Comparison of ENCODE assay signal across 24 mouse cellular contexts in genomic region chr3:84070811-84071210, GRCm38 (mm10). TPM values are rescaled to one million over a fixed set of nuclear protein-coding genes. Genes with fewer than 3 reads are reported as not detected.
DNase-seq lines count a peak whose midpoint lies in the region; ATAC-seq and TF ChIP-seq lines count a peak whose summit lies in the region.
"Had no signal": no experiment of that assay in that cellular context is flagged by ENCODE, and none has a peak within 500 bp of the region (broad histone marks: within the 10 kb centered on the region; RNA-seq: fewer than 3 reads in every experiment).

No protein-coding gene starts in this region.

- peak overlapping the region; percentile 58 for H3K27ac ChIP-seq in spleen, adult 2 months (ENCODE audit: insufficient read depth, low read length)
- H3K27ac ChIP-seq in kidney, embryonic 14.5 days (ENCODE audit: low read depth, low read length): no peak overlapping the region
- no peak overlapping the region for H3K27ac ChIP-seq in hindbrain, embryonic 13.5 days
- H3K27ac ChIP-seq: embryonic facial prominence, embryonic 10.5 days; embryonic facial prominence, embryonic 12.5 days; forebrain, embryonic 13.5 days; forebrain, embryonic 15.5 days had no signal

- DNase-seq in spleen, adult 2 months (ENCODE audit: low read depth in 1 of 2, low spot score in 2 of 2): peak in 1 of 2 experiments; percentile 25
- no peak for DNase-seq in spleen, adult 18-20 months
- peak; percentile 17 for DNase-seq in A20 (ENCODE audit: low read depth, low spot score)
- DNase-seq in B cell, adult 2 months: peak; percentile 40 to 47
- DNase-seq in splenic B cell, adult 2 months (ENCODE audit: low read depth, low spot score): peak; percentile 58
- no peak for DNase-seq in kidney, postnatal 4 days
- DNase-seq: adrenal gland, adult 8-10 months; adrenal gland, postnatal 14 days; adrenal gland, postnatal 36 days; cerebellum, adult 11-12 months; cerebellum, adult 2 months; cerebellum, adult 9-10 months; cerebellum, postnatal 10 days; cerebellum, postnatal 25 days; forebrain, postnatal 0 days had no signal

- no peaks in the 10 kb centered on the region for H3K9me3 ChIP-seq in kidney, embryonic 14.5 days (ENCODE audit: control insufficient read depth, low read length)
- no peaks in the 10 kb centered on the region for H3K9me3 ChIP-seq in hindbrain, embryonic 13.5 days
- H3K9me3 ChIP-seq: embryonic facial prominence, embryonic 10.5 days; embryonic facial prominence, embryonic 12.5 days; forebrain, embryonic 13.5 days; forebrain, embryonic 15.5 days; G1E had no signal

- TF ChIP-seq CTCF in spleen, adult 2 months (IDR thresholded peaks at IDR 0.05; ENCODE audit: extremely low read depth, insufficient read depth, insufficient read length, insufficient replicate concordance): no peak

- H3K4me3 ChIP-seq in spleen, adult 2 months (ENCODE audit: extremely low read depth, insufficient read depth, insufficient read length): no peak overlapping the region
- no peak overlapping the region for H3K4me3 ChIP-seq in kidney, embryonic 14.5 days (ENCODE audit: low read length)
- H3K4me3 ChIP-seq in hindbrain, embryonic 13.5 days: no peak overlapping the region
- H3K4me3 ChIP-seq: embryonic facial prominence, embryonic 10.5 days; embryonic facial prominence, embryonic 12.5 days; forebrain, embryonic 13.5 days; forebrain, embryonic 15.5 days had no signal

- H3K36me3 ChIP-seq in spleen, adult 2 months (ENCODE audit: control insufficient read depth, insufficient read depth, low read length): no peaks in the 10 kb centered on the region
- no peaks in the 10 kb centered on the region for H3K36me3 ChIP-seq in splenic B cell, adult 2 months (ENCODE audit: control insufficient read depth, insufficient read depth, low read length, poor library complexity, severe bottlenecking)
- no peaks in the 10 kb centered on the region for H3K36me3 ChIP-seq in kidney, embryonic 14.5 days (ENCODE audit: control insufficient read depth, insufficient read depth, low read length)
- no peaks in the 10 kb centered on the region for H3K36me3 ChIP-seq in hindbrain, embryonic 13.5 days
- H3K36me3 ChIP-seq: embryonic facial prominence, embryonic 10.5 days; embryonic facial prominence, embryonic 12.5 days; forebrain, embryonic 15.5 days; G1E had no signal

- peaks cover 29% of the 10 kb centered on the region for H3K4me1 ChIP-seq in spleen, adult 2 months (ENCODE audit: control insufficient read depth, insufficient read depth, insufficient read length)
- no peaks in the 10 kb centered on the region for H3K4me1 ChIP-seq in kidney, embryonic 14.5 days (ENCODE audit: control insufficient read depth, insufficient read depth, low read length)
- no peaks in the 10 kb centered on the region for H3K4me1 ChIP-seq in hindbrain, embryonic 13.5 days (replicated peaks)
- H3K4me1 ChIP-seq: embryonic facial prominence, embryonic 10.5 days; embryonic facial prominence, embryonic 12.5 days; forebrain, embryonic 13.5 days; forebrain, embryonic 15.5 days had no signal

- H3K27me3 ChIP-seq in spleen, adult 2 months (ENCODE audit: control insufficient read depth, insufficient read depth, low read length): no peaks in the 10 kb centered on the region
- H3K27me3 ChIP-seq in splenic B cell, adult 2 months (ENCODE audit: control insufficient read depth, insufficient read depth, low read length, poor library complexity, severe bottlenecking): no peaks in the 10 kb centered on the region
- no peaks in the 10 kb centered on the region for H3K27me3 ChIP-seq in kidney, embryonic 14.5 days (ENCODE audit: control insufficient read depth, insufficient read depth, low read length)
- no peaks in the 10 kb centered on the region for H3K27me3 ChIP-seq in hindbrain, embryonic 13.5 days
- H3K27me3 ChIP-seq: embryonic facial prominence, embryonic 12.5 days; forebrain, embryonic 13.5 days; forebrain, embryonic 15.5 days; Patski had no signal

- 55% methylated on average over 8 of the region's 8 CpGs for WGBS in spleen, adult 2 months
- WGBS in kidney, embryonic 14.5 days: 89% methylated on average over 8 of the region's 8 CpGs
- 88% methylated on average over 8 of the region's 8 CpGs for WGBS in hindbrain, embryonic 13.5 days

- no peak for ATAC-seq in kidney, embryonic 14.5 days (ENCODE audit: low FRiP score, low TSS enrichment)
- no peak for ATAC-seq in hindbrain, embryonic 13.5 days (ENCODE audit: low FRiP score)
- ATAC-seq: activated CD4-positive, CD25-positive, alpha-beta regulatory T cell, adult 4 months; forebrain, embryonic 13.5 days; forebrain, embryonic 15.5 days; forebrain, postnatal 0 days; Patski had no signal

- no peak overlapping the region for H3K4me2 ChIP-seq in kidney, embryonic 14.5 days (replicated peaks; ENCODE audit: low read depth, low read length)
- no peak overlapping the region for H3K4me2 ChIP-seq in hindbrain, embryonic 13.5 days
- H3K4me2 ChIP-seq: embryonic facial prominence, embryonic 12.5 days; forebrain, embryonic 13.5 days; forebrain, embryonic 15.5 days had no signal

- no peak overlapping the region for H3K9ac ChIP-seq in kidney, embryonic 14.5 days (ENCODE audit: low read depth, low read length)
- H3K9ac ChIP-seq in hindbrain, embryonic 13.5 days: no peak overlapping the region
- H3K9ac ChIP-seq: embryonic facial prominence, embryonic 12.5 days; forebrain, embryonic 13.5 days; forebrain, embryonic 15.5 days; forebrain, postnatal 0 days had no signal

- no peak for TF ChIP-seq POLR2A in spleen, adult 2 months (IDR thresholded peaks at IDR 0.05; ENCODE audit: low read depth, low read length)

RNA-seq across cellular contexts. Expression of gene Tmem131l, which starts 30.8 kb away (rescaled TPM):
- 116 and 134 TPM in 2 replicates for polyA plus RNA-seq in spleen, adult 2 months (2012; rRNA removed)
- polyA plus RNA-seq in kidney, embryonic 14.5 days (2014; fragmentation: Nextera tagmentation; extraction: Ambion mirVana): 45.3 and 53.1 TPM in 2 replicates
- 66.6 and 75.8 TPM in 2 replicates for polyA plus RNA-seq in hindbrain, embryonic 13.5 days (2015; fragmentation: Nextera tagmentation; extraction: Ambion mirVana)

Comparison
In these comparisons a context has a peak if more than half of its experiments do, and no peak if none do; other contexts are left out.
1. DNase-seq: peak in A20 (single experiment), B cell, adult 2 months (2 of 2) and splenic B cell, adult 2 months (single experiment); none in spleen, adult 18-20 months (0 of 2) and kidney, postnatal 4 days (0 of 2).